Mouse (Mus musculus) liver, postnatal 0 days (tissue): ENCODE measurements around the gene Ube2j2. TPM values are rescaled to one million over a fixed set of nuclear protein-coding genes. Genes with fewer than 3 reads are reported as not detected.
A peak's percentile ranks its signal among the peaks of the same experiment; 100 is the strongest.

Experiments used
- ATAC-seq: fragments of 200-750 bp; cut with Nextera tagmentation; 2 replicates; pipeline ENCODE4 v1.8.0; 2017; ENCODE audit warnings: mild to moderate bottlenecking, moderate library complexity
- DNase-seq: peaks from one replicate; pipeline ENCODE4 v3.0.0-alpha.2; 2016
- H3K27ac ChIP-seq: fragments of 300-500 bp; sonication (generic); 2 replicates; pipeline ENCODE4 v1.5.1; 2014; ENCODE audit warnings: antibody characterized with exemption, moderate library complexity, mild to moderate bottlenecking, low read depth
- H3K27me3 ChIP-seq: fragments of 300-500 bp; sonication (generic); 2 replicates; pipeline ENCODE4 v1.6.1; 2014; ENCODE audit warnings: low read length, control low read depth, mixed read lengths; ENCODE audit not compliant: insufficient read depth
- H3K36me3 ChIP-seq: fragments of 300-500 bp; sonication (generic); replicated peaks from 2 replicates; pipeline ENCODE4 v1.6.1; 2014; ENCODE audit warnings: mild to moderate bottlenecking, control low read depth, low read length, moderate library complexity, mixed read lengths; ENCODE audit not compliant: insufficient read depth
- H3K4me1 ChIP-seq: fragments of 300-500 bp; sonication (generic); 2 replicates; pipeline ENCODE4 v1.6.1; 2014; ENCODE audit warnings: antibody characterized with exemption, mild to moderate bottlenecking, control low read depth; ENCODE audit not compliant: insufficient read depth
- H3K4me2 ChIP-seq: fragments of 300-500 bp; sonication (generic); 2 replicates; pipeline ENCODE4 v1.6.1; 2014; ENCODE audit warnings: low read depth, mild to moderate bottlenecking, low read length, moderate library complexity, mixed read lengths
- H3K4me3 ChIP-seq: fragments of 300-500 bp; sonication (generic); 2 replicates; pipeline ENCODE4 v1.5.1; 2014; ENCODE audit warnings: low read depth, low read length
- H3K9ac ChIP-seq: fragments of 300-500 bp; sonication (generic); replicated peaks from 2 replicates; pipeline ENCODE4 v1.6.1; 2014; ENCODE audit warnings: mild to moderate bottlenecking, moderate library complexity
- H3K9me3 ChIP-seq: fragments of 300-500 bp; sonication (generic); 2 replicates; pipeline ENCODE4 v1.6.1; 2016; ENCODE audit warnings: mild to moderate bottlenecking, control low read depth, low read length, mixed read lengths
- CTCF ChIP-seq: sonication (generic); IDR thresholded peaks from 2 replicates; pipeline ENCODE4 v1.5.1; 2016; ENCODE audit warnings: antibody characterized with exemption, low read depth
- EP300 ChIP-seq: IDR thresholded peaks from 2 replicates; pipeline ENCODE4 v1.6.1; 2016; ENCODE audit warnings: antibody characterized with exemption, low read depth, mild to moderate bottlenecking
- WGBS: fragments of 180-500 bp; shearing (Covaris S2); extraction: QIAGEN DNeasy Blood & Tissue Kit; methylation state at CpG from one replicate; pipeline ENCODE4 v1.1.7; 2014; ENCODE audit not compliant: insufficient replicate concordance; 5-methylcytosine and 5-hydroxymethylcytosine counted together
- polyA plus RNA-seq: library from polyadenylated mRNA; unstranded; fragments of >200 nt; fragmentation: Nextera tagmentation; extraction: Ambion mirVana; gene quantifications from 2 replicates; pipeline ENCODE4 v1.2.1, GENCODE M21; 2015

Ube2j2 gene
- polyA plus RNA-seq, 1 experiment from 2014 or later = 45.9 TPM

- DNase-seq (no peak), ATAC-seq (no peak)
- no peak overlapping the region for H3K4me3 ChIP-seq
- TF ChIP-seq CTCF (no peak), EP300 (no peak)
- peaks cover 16% of the 10 kb centered on the region for H3K36me3 ChIP-seq
- WGBS = 84% methylated on average over 11 of the region's 11 CpGs
- H3K4me1 ChIP-seq = no peaks in the 10 kb centered on the region
- H3K4me2 ChIP-seq = no peak overlapping the region
- H3K27ac ChIP-seq = no peak overlapping the region
- no peak overlapping the region for H3K9ac ChIP-seq
- H3K9me3 ChIP-seq = no peaks in the 10 kb centered on the region
- H3K27me3 ChIP-seq = no peaks in the 10 kb centered on the region
Observed at GRCm38 (mm10) chr4:155907003-155907402, 36.6 kb upstream of the Ube2j2 start.

- no peak overlapping the region for H3K27ac ChIP-seq
- 73% methylated on average over 7 of the region's 7 CpGs for WGBS
Observed at GRCm38 (mm10) chr4:155908281-155908680, 35.4 kb upstream of the Ube2j2 start.

DNA sequence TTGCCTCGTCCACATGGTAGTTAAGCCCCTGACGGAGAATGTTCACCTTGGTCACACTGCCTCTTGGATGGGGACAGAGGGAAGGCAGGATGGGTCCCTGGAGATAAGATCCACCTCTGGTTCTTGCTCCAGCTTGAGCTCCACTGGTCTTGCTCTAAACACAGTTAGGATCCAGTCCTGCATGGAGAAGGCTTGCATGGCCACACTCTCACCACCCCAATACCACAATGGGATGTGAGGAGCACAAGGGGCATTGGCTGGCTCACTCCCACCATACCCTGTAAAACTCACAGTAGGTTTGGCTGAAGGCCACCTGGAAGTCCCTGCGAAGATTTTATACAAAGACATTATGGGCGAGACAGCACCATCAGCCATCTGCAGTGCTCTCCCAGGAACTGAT, 34.9 kb upstream of the Ube2j2 start:
- no peak overlapping the region for H3K4me3 ChIP-seq
- no peaks in the 10 kb centered on the region; the same call in none of the 2 replicates for H3K36me3 ChIP-seq
- ATAC-seq (no peak), DNase-seq (no peak)
- H3K9ac ChIP-seq = no peak overlapping the region
- WGBS = 79% methylated on average over 4 of the region's 4 CpGs
- no peaks in the 10 kb centered on the region for H3K9me3 ChIP-seq
- no peak overlapping the region for H3K27ac ChIP-seq
- no peak for TF ChIP-seq CTCF
- TF ChIP-seq EP300 = no peak
- H3K4me2 ChIP-seq = no peak overlapping the region
- H3K27me3 ChIP-seq = no peaks in the 10 kb centered on the region
- no peaks in the 10 kb centered on the region for H3K4me1 ChIP-seq

More at GRCm38 (mm10) chr4:155908281-155908680, 35.4 kb upstream of the Ube2j2 start:
- TF ChIP-seq CTCF (no peak), EP300 (no peak)
- ATAC-seq (no peak), DNase-seq (no peak)
- no peaks in the 10 kb centered on the region for H3K27me3 ChIP-seq
- H3K4me1 ChIP-seq = no peaks in the 10 kb centered on the region
- no peak overlapping the region for H3K4me2 ChIP-seq
- no peak overlapping the region for H3K9ac ChIP-seq
- H3K36me3 ChIP-seq = peaks cover 4% of the 10 kb centered on the region
- H3K9me3 ChIP-seq = no peaks in the 10 kb centered on the region
- H3K4me3 ChIP-seq = no peak overlapping the region

- no peaks in the 10 kb centered on the region for H3K9me3 ChIP-seq
- no peak overlapping the region for H3K4me2 ChIP-seq
- 52% methylated on average over 1 of the region's 1 CpGs for WGBS
- no peaks in the 10 kb centered on the region for H3K36me3 ChIP-seq
- no peak overlapping the region for H3K9ac ChIP-seq
- H3K4me1 ChIP-seq = no peaks in the 10 kb centered on the region
- no peak overlapping the region for H3K4me3 ChIP-seq
- no peak for TF ChIP-seq EP300
- TF ChIP-seq CTCF = no peak
- H3K27me3 ChIP-seq = no peaks in the 10 kb centered on the region
- no peak for ATAC-seq
- DNase-seq = no peak
- no peak overlapping the region for H3K27ac ChIP-seq
Observed at GRCm38 (mm10) chr4:155932031-155932430, 11.6 kb upstream of the Ube2j2 start.

- Histone ChIP-seq H3K9me3 (no peaks in the 10 kb centered on the region), H3K4me2 (peak overlapping the region; percentile 95), H3K36me3 (peaks cover 14% of the 10 kb centered on the region; the same call in 1 of the 2 replicates), H3K27ac (peak overlapping the region; percentile 72), H3K4me3 (peak overlapping the region; percentile 95), H3K27me3 (no peaks in the 10 kb centered on the region), H3K4me1 (peaks cover 35% of the 10 kb centered on the region), H3K9ac (peak overlapping the region; percentile 87)
- TF ChIP-seq CTCF = no peak
- no peak for TF ChIP-seq EP300
- 4% methylated on average over 17 of the region's 17 CpGs for WGBS
- ATAC-seq (no peak; the same call in 1 of the 2 replicates), DNase-seq (no peak)
Observed at GRCm38 (mm10) chr4:155943049-155943452, 580 bp upstream of the Ube2j2 start.

GRCm38 (mm10) chr4:155944271-155944670, 640 bp downstream of the Ube2j2 start:
- Histone ChIP-seq H3K36me3 (peaks cover 25% of the 10 kb centered on the region), H3K4me2 (peak overlapping the region; percentile 95), H3K9ac (peak overlapping the region; percentile 87), H3K4me3 (peak overlapping the region; percentile 95), H3K4me1 (peaks cover 35% of the 10 kb centered on the region), H3K9me3 (no peaks in the 10 kb centered on the region), H3K27me3 (no peaks in the 10 kb centered on the region), H3K27ac (peak overlapping the region; percentile 72)
- ATAC-seq (peak; percentile 37), DNase-seq (no peak)
- WGBS = under 1% methylated on average over 17 of the region's 17 CpGs
- TF ChIP-seq EP300 = no peak
- TF ChIP-seq CTCF = no peak

GRCm38 (mm10) chr4:155947094-155947493, 3.5 kb downstream of the Ube2j2 start:
- H3K9me3 ChIP-seq = no peaks in the 10 kb centered on the region

More at GRCm38 (mm10) chr4:155947094-155947493, 3.5 kb downstream of the Ube2j2 start:
- H3K9ac ChIP-seq = no peak overlapping the region
- no peak for TF ChIP-seq EP300
- TF ChIP-seq CTCF = no peak
- H3K4me2 ChIP-seq = peak overlapping the region; percentile 8; the same call in 1 of the 2 replicates
- no peak for ATAC-seq
- no peak for DNase-seq
- peaks cover 35% of the 10 kb centered on the region for H3K4me1 ChIP-seq
- H3K36me3 ChIP-seq = peaks cover 53% of the 10 kb centered on the region
- H3K4me3 ChIP-seq = no peak overlapping the region
- no peaks in the 10 kb centered on the region for H3K27me3 ChIP-seq
- H3K27ac ChIP-seq = no peak overlapping the region
